Comparison of ENCODE assay signal across 9 mouse cellular contexts in the genomic region with DNA sequence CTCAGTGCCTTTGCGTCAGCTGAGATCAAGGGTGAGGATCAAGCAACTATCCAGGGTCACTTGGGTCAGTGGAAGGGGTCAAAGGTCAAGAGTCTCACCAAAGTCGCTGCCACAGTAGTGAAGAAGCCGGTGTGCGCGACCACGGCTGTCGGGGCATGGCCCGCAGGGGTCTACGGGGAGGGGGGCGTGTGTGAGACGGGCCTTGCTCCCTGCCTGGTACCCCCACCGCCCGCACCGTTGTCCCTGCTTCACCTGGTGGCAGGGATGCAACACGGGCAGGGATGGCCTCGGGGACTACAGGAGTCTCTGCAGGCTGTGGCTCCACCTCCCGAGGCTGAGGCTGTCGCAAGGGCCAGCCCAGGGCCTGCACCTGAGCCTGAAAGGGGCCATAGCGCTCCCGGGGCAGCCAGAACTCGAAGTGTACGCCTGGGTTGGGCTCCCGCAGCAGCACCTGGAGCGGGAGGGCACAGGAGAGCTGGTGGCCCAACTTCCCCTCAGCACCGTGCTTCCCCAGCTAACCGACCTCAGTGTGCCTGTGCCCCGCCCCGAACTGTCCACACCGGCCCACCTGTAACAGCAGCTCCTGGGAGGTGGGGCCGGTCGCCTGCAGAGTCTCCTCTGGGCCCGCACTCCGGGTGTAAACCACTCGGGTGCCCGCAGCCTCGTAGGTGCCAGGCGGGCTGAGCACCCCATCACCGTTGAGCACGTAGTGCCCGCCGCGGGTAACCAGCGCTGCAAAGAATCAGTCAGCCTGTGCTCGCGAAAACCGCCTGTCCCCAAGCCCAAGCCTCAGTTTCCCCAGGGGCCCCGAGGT. TPM values are rescaled to one million over a fixed set of nuclear protein-coding genes. Genes with fewer than 3 reads are reported as not detected.
A peak's percentile ranks its signal among the peaks of the same experiment; 100 is the strongest.
DNase-seq lines count a peak whose midpoint lies in the region; ATAC-seq and TF ChIP-seq lines count a peak whose summit lies in the region.
"Had no signal": no experiment of that assay in that cellular context is flagged by ENCODE, and none has a peak within 500 bp of the region (broad histone marks: within the 10 kb centered on the region; RNA-seq: fewer than 3 reads in every experiment).

No protein-coding gene starts in this region.

- WGBS in kidney, postnatal 0 days, result 3% methylated on average over 47 of the region's 47 CpGs
- 2% methylated on average over 46 of the region's 47 CpGs for whole genome bisulfite sequencing in forebrain, embryonic 13.5 days
- 7% methylated on average over 47 of the region's 47 CpGs for WGBS in liver, embryonic 12.5 days (ENCODE audit: insufficient replicate concordance)

- H3K9ac ChIP-seq in kidney, postnatal 0 days (ENCODE audit: low read depth, low read length), result no peak overlapping the region
- H3K9ac ChIP-seq in forebrain, embryonic 13.5 days, result peak overlapping the region; percentile 0; the same call in 1 of the 2 replicates
- H3K9ac ChIP-seq in liver, embryonic 12.5 days, result peak overlapping the region; percentile 29; the same call in 1 of the 2 replicates

- no peak for ATAC-seq in kidney, postnatal 0 days (replicated peaks; ENCODE audit: low FRiP score, low read depth)
- ATAC-seq in forebrain, embryonic 13.5 days, result no peak
- ATAC-seq in liver, embryonic 12.5 days, result no peak

- H3K4me3 ChIP-seq in kidney, postnatal 0 days (replicated peaks; ENCODE audit: low read depth, low read length), result peak overlapping the region; percentile 21; the same call in 1 of the 2 replicates
- peak overlapping the region; percentile 30 for H3K4me3 ChIP-seq in forebrain, embryonic 13.5 days
- H3K4me3 ChIP-seq in liver, embryonic 12.5 days, result peak overlapping the region; percentile 51

- no peak for DNase-seq in kidney, postnatal 0 days (ENCODE audit: low spot score)
- DNase-seq in kidney, adult 18-20 months, result no peak
- DNase-seq in splenic B cell, adult 2 months (ENCODE audit: low read depth, low spot score), result peak; percentile 51
- DNase-seq in retina, postnatal 1 day, result no peak
- no peak for DNase-seq in cerebellum, adult 18-20 months
- no peak for DNase-seq in spleen, postnatal 36 days (ENCODE audit: low spot score in 2 of 2)

- H3K36me3 ChIP-seq in kidney, postnatal 0 days (ENCODE audit: insufficient read depth, low read length), result no peaks in the 10 kb centered on the region
- no peaks in the 10 kb centered on the region for H3K36me3 ChIP-seq in forebrain, embryonic 13.5 days (ENCODE audit: poor library complexity, severe bottlenecking)
- H3K36me3 ChIP-seq in liver, embryonic 12.5 days, result peaks cover 7% of the 10 kb centered on the region; the same call in 1 of the 2 replicates
- H3K36me3 ChIP-seq in splenic B cell, adult 2 months (ENCODE audit: control insufficient read depth, insufficient read depth, low read length, poor library complexity, severe bottlenecking), result no peaks in the 10 kb centered on the region

- H3K27me3 ChIP-seq in kidney, postnatal 0 days (ENCODE audit: insufficient read depth, low read length), result peaks cover 32% of the 10 kb centered on the region
- peaks cover 72% of the 10 kb centered on the region for H3K27me3 ChIP-seq in forebrain, embryonic 13.5 days
- peaks cover 72% of the 10 kb centered on the region for H3K27me3 ChIP-seq in liver, embryonic 12.5 days (replicated peaks)
- 0 out of 2 replicates have a peak, but pooled peaks cover 2% of the 10 kb centered on the region for H3K27me3 ChIP-seq in splenic B cell, adult 2 months (ENCODE audit: control insufficient read depth, insufficient read depth, low read length, poor library complexity, severe bottlenecking)

- peak overlapping the region; percentile 49 for H3K4me2 ChIP-seq in kidney, postnatal 0 days (ENCODE audit: low read length)
- peak overlapping the region; percentile 53 for H3K4me2 ChIP-seq in forebrain, embryonic 13.5 days
- H3K4me2 ChIP-seq in liver, embryonic 12.5 days, result peak overlapping the region; percentile 81

- H3K9me3 ChIP-seq in kidney, postnatal 0 days (replicated peaks; ENCODE audit: low read length), result no peaks in the 10 kb centered on the region
- no peaks in the 10 kb centered on the region for H3K9me3 ChIP-seq in forebrain, embryonic 13.5 days (replicated peaks)
- no peaks in the 10 kb centered on the region for H3K9me3 ChIP-seq in liver, embryonic 12.5 days (replicated peaks)

- no peak overlapping the region for H3K27ac ChIP-seq in kidney, postnatal 0 days
- H3K27ac ChIP-seq in forebrain, embryonic 13.5 days, result no peak overlapping the region
- H3K27ac ChIP-seq in liver, embryonic 12.5 days, result no peak overlapping the region
- H3K27ac ChIP-seq: macrophage had no signal

- peaks cover 21% of the 10 kb centered on the region for H3K4me1 ChIP-seq in kidney, postnatal 0 days (replicated peaks; ENCODE audit: insufficient read depth, low read length)
- peaks cover 28% of the 10 kb centered on the region for H3K4me1 ChIP-seq in forebrain, embryonic 13.5 days
- peaks cover 64% of the 10 kb centered on the region for H3K4me1 ChIP-seq in liver, embryonic 12.5 days

- TF ChIP-seq CTCF in kidney, postnatal 0 days (IDR thresholded peaks at IDR 0.05; ENCODE audit: low read depth), result no peak

RNA-seq across cellular contexts. Expression of a gene that starts 6.5 kb away (rescaled TPM):
- polyA plus RNA-seq in kidney, postnatal 0 days (2015; fragmentation: Nextera tagmentation; extraction: Ambion mirVana), result 3.0 and 3.2 TPM in 2 replicates
- polyA plus RNA-seq in forebrain, embryonic 13.5 days (2015; fragmentation: Nextera tagmentation; extraction: Ambion mirVana), result 0.18 and 0.21 TPM in 2 replicates
- polyA plus RNA-seq in liver, embryonic 12.5 days (2016; fragmentation: Nextera tagmentation; extraction: Ambion mirVana), result 2.4 and 2.9 TPM in 2 replicates

RNA-seq across cellular contexts. Expression of a gene that starts 11.9 kb away (rescaled TPM):
- polyA plus RNA-seq in kidney, postnatal 0 days (2015; fragmentation: Nextera tagmentation; extraction: Ambion mirVana), result 11.7 and 12.1 TPM in 2 replicates
- polyA plus RNA-seq in forebrain, embryonic 13.5 days (2015; fragmentation: Nextera tagmentation; extraction: Ambion mirVana), result 2.0 and 3.0 TPM in 2 replicates
- polyA plus RNA-seq in liver, embryonic 12.5 days (2016; fragmentation: Nextera tagmentation; extraction: Ambion mirVana), result 61.4 and 61.6 TPM in 2 replicates

RNA-seq across cellular contexts. Expression of a gene that starts 12.4 kb away (rescaled TPM):
- 5.4 and 5.9 TPM in 2 replicates for polyA plus RNA-seq in kidney, postnatal 0 days (2015; fragmentation: Nextera tagmentation; extraction: Ambion mirVana)
- 2.9 and 3.0 TPM in 2 replicates for polyA plus RNA-seq in forebrain, embryonic 13.5 days (2015; fragmentation: Nextera tagmentation; extraction: Ambion mirVana)
- polyA plus RNA-seq in liver, embryonic 12.5 days (2016; fragmentation: Nextera tagmentation; extraction: Ambion mirVana), result 6.9 and 7.2 TPM in 2 replicates

RNA-seq across cellular contexts. Expression of a gene that starts 14.6 kb away (rescaled TPM):
- 0.51 and 1.0 TPM in 2 replicates for polyA plus RNA-seq in kidney, postnatal 0 days (2015; fragmentation: Nextera tagmentation; extraction: Ambion mirVana)
- 0.40 and 0.64 TPM in 2 replicates for polyA plus RNA-seq in forebrain, embryonic 13.5 days (2015; fragmentation: Nextera tagmentation; extraction: Ambion mirVana)
- polyA plus RNA-seq in liver, embryonic 12.5 days (2016; fragmentation: Nextera tagmentation; extraction: Ambion mirVana), result 0.06 and 0.10 TPM in 2 replicates
- polyA plus RNA-seq: macrophage had no signal

RNA-seq across cellular contexts. Expression of a gene that starts 21.4 kb away (rescaled TPM):
- polyA plus RNA-seq in kidney, postnatal 0 days (2015; fragmentation: Nextera tagmentation; extraction: Ambion mirVana), result 52.2 and 53.6 TPM in 2 replicates
- 42.7 and 43.3 TPM in 2 replicates for polyA plus RNA-seq in forebrain, embryonic 13.5 days (2015; fragmentation: Nextera tagmentation; extraction: Ambion mirVana)
- 46.0 and 46.7 TPM in 2 replicates for polyA plus RNA-seq in liver, embryonic 12.5 days (2016; fragmentation: Nextera tagmentation; extraction: Ambion mirVana)
